9 mouse cellular contexts compared by ENCODE assay signal in the genomic region with DNA sequence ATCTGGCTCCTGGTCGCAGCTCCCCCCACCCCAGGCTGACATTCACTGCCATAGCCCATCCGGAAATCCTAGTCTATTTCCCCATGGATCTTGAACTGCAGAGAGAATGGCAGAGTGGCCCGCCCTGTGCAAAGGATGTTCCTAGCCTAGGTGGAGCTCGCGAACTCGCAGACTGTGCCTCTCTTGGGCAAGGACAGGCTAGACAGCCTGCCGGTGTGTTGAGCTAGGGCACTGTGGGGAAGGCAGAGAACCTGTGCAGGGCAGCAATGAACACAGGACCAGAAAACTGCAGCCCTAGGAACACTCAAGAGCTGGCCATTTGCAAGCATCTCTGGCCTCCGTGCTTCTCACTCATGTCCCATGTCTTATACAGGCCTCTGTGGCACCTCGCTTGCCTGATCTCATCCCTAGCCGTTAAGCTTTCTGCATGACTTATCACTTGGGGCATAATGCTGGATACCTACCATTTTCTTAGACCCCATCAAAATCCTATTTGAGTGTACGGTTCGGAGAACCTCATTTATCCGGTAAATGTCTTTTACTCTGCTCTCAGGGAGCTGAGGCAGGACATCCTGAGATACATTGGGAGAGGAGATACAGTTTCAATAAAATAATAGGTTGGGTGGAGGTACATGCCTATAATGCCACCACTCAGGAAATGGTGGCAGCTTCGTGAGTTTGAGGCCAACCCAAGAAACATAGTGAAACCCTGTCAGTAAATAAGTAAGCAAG. TPM values are rescaled to one million over a fixed set of nuclear protein-coding genes. Genes with fewer than 3 reads are reported as not detected.
DNase-seq lines count a peak whose midpoint lies in the region; ATAC-seq and TF ChIP-seq lines count a peak whose summit lies in the region.
"Had no signal": no experiment of that assay in that cellular context is flagged by ENCODE, and none has a peak within 500 bp of the region (broad histone marks: within the 10 kb centered on the region; RNA-seq: fewer than 3 reads in every experiment).

No protein-coding gene starts in this region.

- H3K27ac ChIP-seq in kidney, embryonic 14.5 days (ENCODE audit: low read depth, low read length): no peak overlapping the region
- H3K27ac ChIP-seq in bone marrow, adult 2 months (ENCODE audit: control insufficient read depth, insufficient read depth, low read depth, low read length, poor library complexity): no peak overlapping the region
- H3K27ac ChIP-seq in cortical plate, adult 2 months (ENCODE audit: insufficient read depth, low read length): no peak overlapping the region
- H3K27ac ChIP-seq in olfactory bulb, adult 2 months (ENCODE audit: insufficient read depth, low read depth, low read length): no peak overlapping the region
- H3K27ac ChIP-seq: neural tube, embryonic 12.5 days had no signal

- 0 out of 2 replicates have a peak, but pooled peaks cover 10% of the 10 kb centered on the region for H3K4me1 ChIP-seq in kidney, embryonic 14.5 days (ENCODE audit: control insufficient read depth, insufficient read depth, low read length)
- peaks cover 3% of the 10 kb centered on the region for H3K4me1 ChIP-seq in bone marrow, adult 2 months (ENCODE audit: control insufficient read depth, insufficient read depth, low read length)
- H3K4me1 ChIP-seq in cortical plate, adult 2 months (ENCODE audit: control insufficient read depth, insufficient read depth, low read length): peaks cover 5% of the 10 kb centered on the region
- H3K4me1 ChIP-seq in olfactory bulb, adult 2 months (ENCODE audit: control insufficient read depth, insufficient read depth, low read length): peaks cover 41% of the 10 kb centered on the region

- no peaks in the 10 kb centered on the region for H3K9me3 ChIP-seq in kidney, embryonic 14.5 days (ENCODE audit: control insufficient read depth, low read length)
- H3K9me3 ChIP-seq: neural tube, embryonic 12.5 days had no signal

- H3K4me2 ChIP-seq in kidney, embryonic 14.5 days (replicated peaks; ENCODE audit: low read depth, low read length): peak overlapping the region; percentile 61

- ATAC-seq in kidney, embryonic 14.5 days (ENCODE audit: low FRiP score, low TSS enrichment): no peak
- no peak for ATAC-seq in erythroblast, adult 5-6 weeks (replicated peaks; ENCODE audit: low FRiP score, poor library complexity, severe bottlenecking)

- H3K36me3 ChIP-seq in kidney, embryonic 14.5 days (ENCODE audit: control insufficient read depth, insufficient read depth, low read length): no peaks in the 10 kb centered on the region
- H3K36me3 ChIP-seq: neural tube, embryonic 12.5 days had no signal

- H3K4me3 ChIP-seq in kidney, embryonic 14.5 days (ENCODE audit: low read length): peak overlapping the region; percentile 46
- peak overlapping the region; percentile 9 for H3K4me3 ChIP-seq in bone marrow, adult 2 months (replicated peaks; ENCODE audit: control insufficient read depth, low read depth, low read length)
- H3K4me3 ChIP-seq in cortical plate, adult 2 months (ENCODE audit: insufficient read depth, low read length): peak overlapping the region; percentile 90
- peak overlapping the region; percentile 34 for H3K4me3 ChIP-seq in olfactory bulb, adult 2 months (ENCODE audit: insufficient read depth, low read depth, low read length)

- DNase-seq in kidney, adult 9 months: no peak
- no peak for DNase-seq in kidney, adult 8-10 months

- H3K27me3 ChIP-seq in kidney, embryonic 14.5 days (ENCODE audit: control insufficient read depth, insufficient read depth, low read length): peaks cover 23% of the 10 kb centered on the region

- H3K9ac ChIP-seq in kidney, embryonic 14.5 days (ENCODE audit: low read depth, low read length): no peak overlapping the region

- TF ChIP-seq CTCF in bone marrow, adult 2 months (IDR thresholded peaks at IDR 0.05; ENCODE audit: control insufficient read depth, insufficient read depth, low read length): no peak
- TF ChIP-seq CTCF in cortical plate, adult 2 months (IDR thresholded peaks at IDR 0.05; ENCODE audit: extremely low read depth, insufficient read depth, low read length): no peak
- no peak for TF ChIP-seq CTCF in olfactory bulb, adult 2 months (IDR thresholded peaks at IDR 0.05; ENCODE audit: insufficient read depth, low read depth, low read length)

- no peak for TF ChIP-seq POLR2A in bone marrow, adult 2 months (IDR thresholded peaks at IDR 0.05; ENCODE audit: borderline replicate concordance, control insufficient read depth, low read depth, low read length)
- TF ChIP-seq POLR2A in cortical plate, adult 2 months (IDR thresholded peaks at IDR 0.05; ENCODE audit: extremely low read depth, insufficient read depth, low read length): peak; percentile 48; the same call in 1 of the 2 replicates
- TF ChIP-seq POLR2A in olfactory bulb, adult 2 months (IDR thresholded peaks at IDR 0.05; ENCODE audit: insufficient read depth, low read depth, low read length): no peak

- 40% methylated on average over 14 of the region's 14 CpGs for WGBS in kidney, embryonic 14.5 days
- WGBS in bone marrow, adult 2 months: 69% methylated on average over 14 of the region's 14 CpGs
- WGBS in olfactory bulb, adult 2 months: 54% methylated on average over 14 of the region's 14 CpGs

RNA-seq across cellular contexts. Expression of gene Thy1, which starts 1.4 kb away (rescaled TPM):
- polyA plus RNA-seq in kidney, embryonic 14.5 days (2014; fragmentation: Nextera tagmentation; extraction: Ambion mirVana): 14.3 and 19.9 TPM in 2 replicates
- polyA plus RNA-seq in bone marrow, adult 2 months (2011; ENCODE audit: insufficient read depth, insufficient read length, low replicate concordance, missing spikeins): 12.0 and 36.1 TPM in 2 replicates
- polyA plus RNA-seq in cortical plate, adult 2 months (2012; rRNA removed): 1,180 and 1,226 TPM in 2 replicates
- 767 and 807 TPM in 2 replicates for polyA plus RNA-seq in olfactory bulb, adult 2 months (2012; ENCODE audit: insufficient read depth, insufficient read length, low replicate concordance, missing spikeins)
- 1.5 and 9.0 TPM in 2 replicates for total RNA-seq in erythroblast, adult 5-6 weeks (2015; ENCODE audit: low replicate concordance)
- total RNA-seq in erythroblast, adult 5-6 weeks (2017; ENCODE audit: low replicate concordance): 5.0 TPM in 1 of 2 replicates, not detected in the other

RNA-seq across cellular contexts. Expression of gene Usp2, which starts 22.2 kb away (rescaled TPM):
- 25.8 and 29.4 TPM in 2 replicates for polyA plus RNA-seq in kidney, embryonic 14.5 days (2014; fragmentation: Nextera tagmentation; extraction: Ambion mirVana)
- polyA plus RNA-seq in bone marrow, adult 2 months (2011; ENCODE audit: insufficient read depth, insufficient read length, low replicate concordance, missing spikeins): 1.2 and 2.6 TPM in 2 replicates
- 50.1 and 50.9 TPM in 2 replicates for polyA plus RNA-seq in cortical plate, adult 2 months (2012; rRNA removed)
- polyA plus RNA-seq in olfactory bulb, adult 2 months (2012; ENCODE audit: insufficient read depth, insufficient read length, low replicate concordance, missing spikeins): not detected in 2 replicates
- 1.0 and 1.3 TPM in 2 replicates for total RNA-seq in erythroblast, adult 5-6 weeks (2015; ENCODE audit: low replicate concordance)
- 0.28 and 5.7 TPM in 2 replicates for total RNA-seq in erythroblast, adult 5-6 weeks (2017; ENCODE audit: low replicate concordance)

RNA-seq across cellular contexts. Expression of gene Mfrp, which starts 56.9 kb away (rescaled TPM):
- 0.14 TPM in 1 of 2 replicates, not detected in the other for polyA plus RNA-seq in kidney, embryonic 14.5 days (2014; fragmentation: Nextera tagmentation; extraction: Ambion mirVana)
- polyA plus RNA-seq in bone marrow, adult 2 months (2011; ENCODE audit: insufficient read depth, insufficient read length, low replicate concordance, missing spikeins): 0.95 TPM in 1 of 2 replicates, not detected in the other
- 0.15 and 0.35 TPM in 2 replicates for polyA plus RNA-seq in cortical plate, adult 2 months (2012; rRNA removed)
- not detected in 2 replicates for polyA plus RNA-seq in olfactory bulb, adult 2 months (2012; ENCODE audit: insufficient read depth, insufficient read length, low replicate concordance, missing spikeins)
- total RNA-seq in erythroblast, adult 5-6 weeks (2015; ENCODE audit: low replicate concordance): not detected in 2 replicates
- total RNA-seq in erythroblast, adult 5-6 weeks (2017; ENCODE audit: low replicate concordance): not detected in 2 replicates
- polyA plus RNA-seq: large intestine, adult 2 months had no signal

Comparison
In these comparisons a context has a peak if more than half of its experiments do, and no peak if none do; other contexts are left out.
1. H3K4me3 ChIP-seq: peak in every context shown above with its lines; median percentile 90 in cortical plate, adult 2 months; 46 in kidney, embryonic 14.5 days; 34 in olfactory bulb, adult 2 months; 9 in bone marrow, adult 2 months.
2. RNA of gene Thy1, which starts 1.4 kb away (polyA plus RNA-seq): 1,180 to 1,226 TPM in cortical plate, adult 2 months and 767 to 807 TPM in olfactory bulb, adult 2 months; 12.0 to 36.1 TPM in bone marrow, adult 2 months and 14.3 to 19.9 TPM in kidney, embryonic 14.5 days; every median in the first group is over 10 times any median in the second.